Mouse (Mus musculus) hindbrain, embryonic 14.5 days (tissue): ENCODE data around the gene Slc9c1. TPM values are rescaled to one million over a fixed set of nuclear protein-coding genes. Genes with fewer than 3 reads are reported as not detected.
A peak's percentile ranks its signal among the peaks of the same experiment; 100 is the strongest.

Experiments used
- ATAC-seq: fragments of 200-750 bp; cut with Nextera tagmentation; 2 replicates; pipeline ENCODE4 v1.8.0; 2017; ENCODE audit warnings: moderate number of reproducible peaks, mild to moderate bottlenecking, moderate TSS enrichment, moderate library complexity; ENCODE audit not compliant: low FRiP score
- DNase-seq: peaks from one replicate; pipeline ENCODE4 v3.0.0-alpha.2; 2015; ENCODE audit warnings: low spot score
- H3K27ac ChIP-seq: fragments of 300-500 bp; sonication (generic); 2 replicates; pipeline ENCODE4 v1.5.1; 2014; ENCODE audit warnings: mild to moderate bottlenecking, moderate library complexity
- H3K27me3 ChIP-seq: fragments of 300-500 bp; sonication (generic); 2 replicates; pipeline ENCODE4 v1.6.1; 2014; ENCODE audit warnings: mild to moderate bottlenecking, low read length, mixed read lengths; ENCODE audit not compliant: control insufficient read depth, insufficient read depth
- H3K36me3 ChIP-seq: fragments of 300-500 bp; sonication (generic); replicated peaks from 2 replicates; pipeline ENCODE4 v1.6.1; 2014; ENCODE audit not compliant: control insufficient read depth, insufficient read depth
- H3K4me1 ChIP-seq: fragments of 300-500 bp; sonication (generic); replicated peaks from 2 replicates; pipeline ENCODE4 v1.6.1; 2014; ENCODE audit warnings: antibody characterized with exemption, low read length, mixed read lengths; ENCODE audit not compliant: control insufficient read depth, insufficient read depth
- H3K4me2 ChIP-seq: fragments of 300-500 bp; sonication (generic); replicated peaks from 2 replicates; pipeline ENCODE4 v1.6.1; 2014; ENCODE audit warnings: mild to moderate bottlenecking, moderate library complexity
- H3K4me3 ChIP-seq: fragments of 300-500 bp; sonication (generic); replicated peaks from 2 replicates; pipeline ENCODE4 v1.5.1; 2014; ENCODE audit warnings: mild to moderate bottlenecking, low read length
- H3K9ac ChIP-seq: fragments of 300-500 bp; sonication (generic); 2 replicates; pipeline ENCODE4 v1.6.1; 2014
- H3K9me3 ChIP-seq: fragments of 300-500 bp; sonication (generic); 2 replicates; pipeline ENCODE4 v1.6.1; 2016; ENCODE audit warnings: low read length; ENCODE audit not compliant: control insufficient read depth
- WGBS: fragments of 180-500 bp; shearing (Covaris S2); extraction: QIAGEN DNeasy Blood & Tissue Kit; methylation state at CpG from one replicate; pipeline ENCODE4 v1.1.7; 2014; 5-methylcytosine and 5-hydroxymethylcytosine counted together
- polyA plus RNA-seq: library from polyadenylated mRNA; unstranded; fragments of >200 nt; fragmentation: Nextera tagmentation; extraction: Ambion mirVana; gene quantifications from 2 replicates; pipeline ENCODE4 v1.2.1, GENCODE M21; 2014

Slc9c1 gene
- polyA plus RNA-seq, 1 experiment from 2014 or later: not detected

DNA sequence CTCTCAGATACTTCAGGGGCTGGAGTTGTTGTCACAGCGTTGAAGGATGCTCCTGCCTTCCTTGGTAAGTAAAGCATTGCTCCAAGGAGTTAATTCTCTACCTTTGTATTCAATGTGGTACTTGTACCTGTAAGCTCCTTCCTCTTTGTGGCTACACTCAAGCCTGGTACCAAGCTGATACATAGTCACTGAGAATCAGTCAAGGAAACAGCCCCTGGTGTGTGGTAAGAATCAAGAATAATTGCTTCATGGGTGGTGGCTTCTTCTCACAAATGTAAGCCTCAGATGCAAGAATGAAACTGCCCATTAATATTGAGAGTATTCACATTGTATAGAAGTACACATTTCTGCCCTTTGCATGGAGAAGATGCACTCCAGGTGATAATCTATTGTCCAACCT is 80.8 kb downstream of the Slc9c1 start:
- Histone ChIP-seq H3K4me3 (no peak overlapping the region), H3K9ac (no peak overlapping the region), H3K4me1 (no peaks in the 10 kb centered on the region), H3K27ac (no peak overlapping the region), H3K4me2 (no peak overlapping the region), H3K27me3 (no peaks in the 10 kb centered on the region), H3K9me3 (no peaks in the 10 kb centered on the region), H3K36me3 (no peaks in the 10 kb centered on the region)
- DNase-seq (no peak), ATAC-seq (no peak)
- 88% methylated on average over 1 of the region's 1 CpGs for WGBS

DNA sequence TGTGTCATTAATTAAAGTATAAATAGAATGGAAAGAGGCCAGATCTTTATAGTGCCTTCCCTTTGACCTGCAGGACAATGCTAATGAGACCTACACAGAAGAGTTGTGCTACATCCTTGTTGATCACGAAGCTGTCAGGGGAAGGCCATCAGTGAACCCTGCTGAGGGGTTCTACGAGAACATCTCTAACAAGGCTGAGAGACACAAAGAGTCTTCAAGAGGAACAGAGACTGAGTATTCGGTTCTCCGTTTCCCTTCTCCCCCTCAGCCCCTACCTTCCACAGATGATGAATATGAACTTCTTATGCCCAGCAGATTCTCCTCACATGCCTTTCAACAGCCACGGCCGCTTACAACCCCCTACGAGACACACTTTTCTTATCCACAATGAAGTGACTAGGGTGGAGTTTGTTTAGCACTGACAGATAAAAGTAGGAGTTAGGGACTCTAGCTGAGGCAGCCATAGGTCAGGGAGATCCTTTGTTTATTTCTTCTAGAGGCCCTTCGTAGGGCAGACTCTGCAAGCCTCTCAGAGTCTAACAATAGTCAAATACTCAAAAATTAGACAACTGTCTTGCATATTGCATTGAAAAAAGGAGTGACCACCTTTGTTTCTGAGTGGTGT is 84.8 kb downstream of the Slc9c1 start:
- H3K4me3 ChIP-seq: no peak overlapping the region
- no peak overlapping the region for H3K9ac ChIP-seq
- H3K27ac ChIP-seq: no peak overlapping the region
- no peaks in the 10 kb centered on the region for H3K4me1 ChIP-seq
- WGBS: 68% methylated on average over 8 of the region's 8 CpGs
- H3K9me3 ChIP-seq: no peaks in the 10 kb centered on the region
- H3K4me2 ChIP-seq: no peak overlapping the region
- H3K36me3 ChIP-seq: no peaks in the 10 kb centered on the region
- ATAC-seq (no peak), DNase-seq (no peak)
- H3K27me3 ChIP-seq: no peaks in the 10 kb centered on the region

DNA sequence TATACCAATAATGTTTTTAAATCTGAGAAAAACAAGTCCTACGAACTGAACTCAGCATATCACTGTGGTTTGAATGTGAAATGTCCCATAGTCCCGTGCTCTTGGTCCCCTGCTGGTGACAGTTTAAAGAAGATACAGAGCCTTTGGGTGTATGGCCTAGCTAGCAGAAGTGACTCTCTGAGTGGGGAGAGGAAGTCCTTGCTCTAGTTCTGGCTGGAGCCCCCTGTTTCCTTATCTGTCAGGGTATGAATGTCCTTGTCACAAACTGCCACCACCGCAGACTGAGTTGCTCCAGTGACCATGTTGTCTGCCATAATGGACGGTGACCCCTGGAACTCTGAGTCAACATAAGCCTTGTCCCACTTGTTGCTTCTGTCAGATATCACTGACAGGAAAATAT is 88.1 kb downstream of the Slc9c1 start:
- Histone ChIP-seq H3K9ac (no peak overlapping the region), H3K36me3 (no peaks in the 10 kb centered on the region), H3K4me1 (no peaks in the 10 kb centered on the region), H3K27me3 (no peaks in the 10 kb centered on the region), H3K27ac (no peak overlapping the region), H3K4me3 (no peak overlapping the region), H3K9me3 (no peaks in the 10 kb centered on the region), H3K4me2 (no peak overlapping the region)
- 89% methylated on average over 4 of the region's 4 CpGs for WGBS
- DNase-seq (no peak), ATAC-seq (no peak)

DNA sequence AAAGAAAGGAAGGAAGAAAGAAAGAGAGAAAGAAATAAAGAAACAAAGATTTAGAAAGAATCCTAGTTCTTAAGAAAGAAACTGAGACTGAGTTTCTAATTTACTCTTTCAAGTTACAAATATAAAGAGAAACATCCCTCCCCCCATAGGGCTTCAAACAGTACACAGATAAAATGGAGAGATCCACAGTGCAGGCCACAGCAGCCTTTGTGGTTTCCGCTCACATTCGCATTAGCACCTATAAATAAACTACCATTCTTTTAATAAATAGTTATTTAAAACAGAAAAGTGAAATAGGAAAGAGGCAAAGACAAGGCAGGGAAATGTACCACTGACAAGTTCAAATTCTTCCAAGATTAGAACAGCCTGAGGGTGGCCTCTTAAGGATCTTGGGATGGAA is 89.7 kb downstream of the Slc9c1 start:
- H3K9me3 ChIP-seq: no peaks in the 10 kb centered on the region
- no peaks in the 10 kb centered on the region for H3K36me3 ChIP-seq
- H3K4me2 ChIP-seq: no peak overlapping the region
- H3K27me3 ChIP-seq: no peaks in the 10 kb centered on the region
- WGBS: 93% methylated on average over 2 of the region's 2 CpGs
- DNase-seq (no peak), ATAC-seq (no peak)
- no peak overlapping the region for H3K9ac ChIP-seq
- H3K27ac ChIP-seq: no peak overlapping the region
- no peak overlapping the region for H3K4me3 ChIP-seq
- H3K4me1 ChIP-seq: no peaks in the 10 kb centered on the region

DNA sequence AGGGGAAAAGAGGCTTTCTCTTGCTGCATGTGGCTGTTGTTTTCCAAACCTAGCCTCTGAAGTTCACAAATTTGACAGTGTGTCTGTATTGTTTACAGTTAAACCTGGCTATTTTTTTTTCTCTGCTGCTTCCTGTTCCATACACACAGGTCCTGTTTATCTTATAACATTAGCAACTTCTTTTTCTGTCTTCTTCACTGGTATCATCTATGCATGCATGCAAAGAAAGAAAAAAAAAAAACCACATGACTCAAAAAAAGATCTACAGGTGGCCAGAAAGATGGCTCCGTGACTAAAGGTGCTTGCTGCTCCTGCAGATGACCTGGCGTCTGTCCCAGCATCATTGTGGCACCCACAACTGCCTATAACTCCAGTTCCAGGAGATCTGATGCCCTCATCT is 90.2 kb downstream of the Slc9c1 start:
- Histone ChIP-seq H3K9ac (no peak overlapping the region), H3K9me3 (no peaks in the 10 kb centered on the region), H3K4me2 (no peak overlapping the region), H3K36me3 (no peaks in the 10 kb centered on the region), H3K27ac (no peak overlapping the region), H3K4me3 (no peak overlapping the region), H3K4me1 (no peaks in the 10 kb centered on the region), H3K27me3 (no peaks in the 10 kb centered on the region)
- ATAC-seq (no peak), DNase-seq (no peak)
- WGBS: 87% methylated on average over 2 of the region's 2 CpGs

DNA sequence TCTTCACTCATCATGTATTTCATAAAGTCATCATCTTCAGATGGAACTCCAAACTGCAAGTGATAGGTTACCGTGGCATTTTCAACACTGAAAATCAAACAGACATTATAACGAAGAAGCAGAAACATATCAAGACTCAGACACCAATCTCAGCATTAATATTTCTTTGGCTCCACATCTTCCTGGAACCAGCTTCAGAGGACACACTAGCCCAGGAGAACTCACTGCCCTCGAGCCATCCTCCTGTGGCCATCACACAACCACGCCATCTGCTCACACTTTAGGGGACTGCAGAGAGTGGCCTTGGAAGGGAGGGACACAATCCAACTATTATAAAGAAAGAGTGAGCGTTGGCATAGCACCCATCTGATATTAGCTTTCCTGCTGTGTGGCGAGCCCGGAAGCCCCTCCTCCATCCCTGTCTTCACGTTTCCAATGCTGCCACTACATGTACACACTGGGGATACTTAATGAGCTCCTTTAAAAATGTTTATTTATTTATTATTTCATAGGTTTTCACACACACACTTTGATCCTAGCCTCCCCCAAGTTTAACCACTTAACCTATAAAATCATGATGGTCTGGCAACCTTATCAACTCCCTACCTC is 94.5 kb downstream of the Slc9c1 start:
- 74% methylated on average over 8 of the region's 8 CpGs for WGBS
- DNase-seq (no peak), ATAC-seq (no peak)

DNA sequence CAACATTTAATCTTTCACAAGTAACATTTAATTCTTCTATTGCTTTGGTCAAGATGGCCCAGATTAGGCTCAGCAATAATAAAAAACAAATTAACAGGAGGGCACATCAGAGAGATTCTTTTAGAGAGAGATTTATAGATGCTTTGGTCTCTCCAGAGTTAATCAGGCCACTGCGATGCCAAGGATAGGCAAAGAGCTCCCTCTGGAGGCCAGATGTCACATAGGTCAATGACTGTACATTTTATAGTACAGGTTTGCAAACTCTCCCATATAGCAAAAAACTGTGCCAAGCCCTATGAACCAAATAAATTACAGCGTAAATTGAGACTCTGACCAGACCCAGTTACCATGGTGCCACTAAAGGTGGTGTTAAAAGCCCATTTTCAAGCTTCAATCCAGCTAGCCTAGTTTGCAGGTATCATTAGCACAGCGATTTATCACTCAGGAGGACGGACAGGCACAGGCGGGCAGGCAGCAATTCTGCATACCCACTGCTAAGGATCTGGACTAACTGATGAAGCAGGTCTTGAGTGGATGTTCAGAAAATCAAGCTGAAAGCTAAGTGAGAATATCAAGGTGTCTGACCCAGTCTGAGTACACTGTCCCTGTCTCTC is 95.3 kb downstream of the Slc9c1 start:
- Histone ChIP-seq H3K9me3 (no peaks in the 10 kb centered on the region), H3K27me3 (no peaks in the 10 kb centered on the region), H3K9ac (no peak overlapping the region), H3K4me3 (no peak overlapping the region), H3K27ac (no peak overlapping the region), H3K4me1 (no peaks in the 10 kb centered on the region), H3K36me3 (no peaks in the 10 kb centered on the region), H3K4me2 (no peak overlapping the region)
- ATAC-seq (peak; percentile 84; the same call in 1 of the 2 replicates), DNase-seq (peak; percentile 85)
- 56% methylated on average over 5 of the region's 5 CpGs for WGBS

More for the DNA sequence above, 94.5 kb downstream of the Slc9c1 start:
- Histone ChIP-seq H3K4me1 (no peaks in the 10 kb centered on the region), H3K9ac (no peak overlapping the region), H3K27ac (no peak overlapping the region), H3K4me2 (no peak overlapping the region), H3K36me3 (no peaks in the 10 kb centered on the region), H3K9me3 (no peaks in the 10 kb centered on the region), H3K27me3 (no peaks in the 10 kb centered on the region), H3K4me3 (no peak overlapping the region)

DNA sequence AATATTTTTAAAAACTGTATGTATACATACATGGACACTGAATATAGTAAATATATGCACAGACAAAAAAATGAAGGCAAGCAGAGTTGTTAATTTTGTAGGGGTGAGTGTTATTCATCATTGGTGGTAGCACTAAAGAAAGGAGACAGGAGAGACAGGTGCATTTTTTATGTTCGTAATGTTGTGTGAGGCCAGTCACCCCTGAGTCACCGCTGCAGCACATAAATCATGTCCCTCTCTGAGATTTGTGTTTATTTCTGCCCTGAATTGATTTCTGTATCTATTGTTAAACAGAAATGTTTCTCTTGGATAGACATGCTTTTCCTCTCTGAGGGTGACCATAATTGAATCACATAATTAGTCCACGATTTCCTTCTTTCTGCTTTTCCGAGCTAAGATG is 97.3 kb downstream of the Slc9c1 start:
- Histone ChIP-seq H3K4me2 (no peak overlapping the region), H3K4me1 (no peaks in the 10 kb centered on the region), H3K27ac (no peak overlapping the region), H3K36me3 (no peaks in the 10 kb centered on the region), H3K9ac (no peak overlapping the region), H3K4me3 (no peak overlapping the region), H3K27me3 (no peaks in the 10 kb centered on the region), H3K9me3 (no peaks in the 10 kb centered on the region)
- ATAC-seq: no peak
- no peak for DNase-seq
- 89% methylated on average over 4 of the region's 4 CpGs for WGBS

DNA sequence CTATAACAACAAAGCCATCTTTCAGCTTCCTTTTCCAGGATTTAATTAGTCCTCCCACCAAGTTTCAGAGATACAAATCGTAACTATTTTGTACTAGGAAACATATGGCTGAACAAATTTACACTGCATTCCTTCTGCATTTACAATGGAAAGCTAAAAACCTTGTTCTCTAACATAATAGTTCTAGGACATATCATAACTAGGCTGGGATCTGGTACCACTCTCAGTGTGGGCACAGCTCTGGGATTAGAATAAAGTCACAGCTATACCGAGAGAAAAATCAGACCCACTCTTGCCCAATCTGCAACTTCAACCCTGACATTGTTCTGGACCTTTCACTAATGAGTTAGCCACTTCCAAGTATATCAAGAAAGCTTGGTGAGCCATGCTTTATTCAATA is 100.7 kb downstream of the Slc9c1 start:
- H3K4me1 ChIP-seq: no peaks in the 10 kb centered on the region
- ATAC-seq (no peak), DNase-seq (no peak)
- no peak overlapping the region for H3K4me3 ChIP-seq
- no peaks in the 10 kb centered on the region for H3K36me3 ChIP-seq
- no peaks in the 10 kb centered on the region for H3K27me3 ChIP-seq
- no peak overlapping the region for H3K9ac ChIP-seq
- no peak overlapping the region for H3K27ac ChIP-seq
- no peaks in the 10 kb centered on the region for H3K9me3 ChIP-seq
- H3K4me2 ChIP-seq: no peak overlapping the region
- 91% methylated on average over 2 of the region's 2 CpGs for WGBS
